Mouse (Mus musculus) erythroblast, embryonic 14.5 days (primary cell): ENCODE results near the gene Igf2bp2.

Source experiments
- GATA1 ChIP-seq: IDR thresholded peaks from 2 replicates; pipeline ENCODE4 v1.6.1; 2012; ENCODE audit warnings: low read length, inconsistent platforms, mixed read lengths
- TAL1 ChIP-seq: IDR thresholded peaks from 3 replicates; pipeline ENCODE4 v1.6.1; 2012; ENCODE audit warnings: low read length, inconsistent platforms, mixed read lengths

DNA sequence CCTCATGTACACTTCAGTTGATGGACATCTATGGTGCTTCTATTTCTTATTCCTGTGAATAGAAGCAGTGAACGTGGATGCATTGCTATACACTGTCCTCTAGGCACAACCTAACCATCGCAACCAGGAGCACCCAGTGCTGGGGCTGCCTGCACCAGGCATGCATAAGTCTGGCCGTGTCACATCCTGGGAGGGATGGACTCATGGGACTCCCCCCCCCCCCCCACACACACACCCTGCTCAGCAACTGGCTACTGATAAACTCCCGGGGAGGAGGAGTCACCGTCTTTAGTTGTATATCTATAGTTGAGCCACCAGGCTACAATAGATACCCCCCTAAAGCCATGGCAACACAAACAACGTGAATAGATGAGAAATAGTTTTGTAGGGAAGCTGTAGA, 105.6 kb downstream of the Igf2bp2 start:
- TF ChIP-seq TAL1 (no peak), GATA1 (no peak)
